Mouse (Mus musculus): ENCODE measurements around the gene St3gal6. TPM values are rescaled to one million over a fixed set of nuclear protein-coding genes. Genes with fewer than 3 reads are reported as not detected.

Gene St3gal6
- polyA plus RNA-seq, 1 experiment from 2014 or later, result 23.5 TPM

DNA sequence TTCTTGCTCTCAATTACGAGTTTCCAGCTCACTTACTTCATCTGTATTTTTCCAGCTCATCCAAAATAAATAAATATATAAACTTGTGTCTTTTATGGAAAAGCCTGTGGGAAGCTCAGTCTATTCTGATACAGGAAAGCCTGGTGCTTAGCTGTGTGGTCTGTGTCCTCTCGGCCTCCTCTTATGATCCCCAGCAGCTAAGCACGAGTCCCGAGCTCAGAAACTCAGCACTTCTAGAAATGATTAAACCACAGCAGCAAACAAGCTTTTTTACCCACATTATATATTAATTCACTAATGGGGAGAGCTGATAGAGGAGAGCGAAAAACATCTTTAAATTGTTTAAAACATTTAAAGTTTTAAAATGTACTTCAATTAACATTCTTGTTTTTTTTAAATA lies 67.6 kb downstream of the St3gal6 start:
- Histone ChIP-seq H3K4me3 (ENCODE audit: low read length) (no peak overlapping the region), H3K4me2 (ENCODE audit: low read depth, low read length) (no peak overlapping the region), H3K27me3 (replicated peaks; ENCODE audit: control insufficient read depth, insufficient read depth, low read length) (no peaks in the 10 kb centered on the region), H3K9ac (ENCODE audit: low read depth, low read length) (no peak overlapping the region), H3K27ac (ENCODE audit: low read length) (no peak overlapping the region), H3K36me3 (ENCODE audit: control insufficient read depth, insufficient read depth, low read length) (no peaks in the 10 kb centered on the region), H3K4me1 (ENCODE audit: control insufficient read depth, insufficient read depth, low read length) (no peaks in the 10 kb centered on the region), H3K9me3 (ENCODE audit: control insufficient read depth, low read length) (no peaks in the 10 kb centered on the region)
- WGBS, result 82% methylated on average over 5 of the region's 5 CpGs
- no peak for ATAC-seq

DNA sequence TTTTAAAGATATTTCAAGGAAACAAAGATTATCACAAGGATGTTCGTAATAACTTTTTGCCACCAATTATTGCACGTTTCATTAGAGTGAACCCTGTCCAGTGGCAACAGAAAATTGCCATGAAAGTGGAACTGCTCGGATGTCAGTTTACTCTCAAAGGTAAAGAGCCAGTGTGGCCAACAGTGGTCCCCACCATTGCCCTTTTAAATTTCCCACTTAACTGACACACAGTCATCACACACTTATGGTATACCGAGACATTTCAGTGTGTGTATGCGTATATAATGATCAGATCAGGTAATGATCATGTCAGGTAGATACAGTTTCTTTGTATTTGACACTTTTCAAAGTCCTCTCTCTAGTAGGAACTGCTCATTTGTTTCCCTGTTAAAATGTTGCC lies 68.9 kb downstream of the St3gal6 start:
- WGBS, result 87% methylated on average over 5 of the region's 5 CpGs
- Histone ChIP-seq H3K36me3 (ENCODE audit: control insufficient read depth, insufficient read depth, low read length) (no peaks in the 10 kb centered on the region), H3K4me2 (ENCODE audit: low read depth, low read length) (no peak overlapping the region), H3K27ac (ENCODE audit: low read length) (no peak overlapping the region), H3K27me3 (replicated peaks; ENCODE audit: control insufficient read depth, insufficient read depth, low read length) (no peaks in the 10 kb centered on the region), H3K4me1 (ENCODE audit: control insufficient read depth, insufficient read depth, low read length) (no peaks in the 10 kb centered on the region), H3K9me3 (ENCODE audit: control insufficient read depth, low read length) (no peaks in the 10 kb centered on the region), H3K4me3 (ENCODE audit: low read length) (no peak overlapping the region), H3K9ac (ENCODE audit: low read depth, low read length) (no peak overlapping the region)
- ATAC-seq, result no peak

DNA sequence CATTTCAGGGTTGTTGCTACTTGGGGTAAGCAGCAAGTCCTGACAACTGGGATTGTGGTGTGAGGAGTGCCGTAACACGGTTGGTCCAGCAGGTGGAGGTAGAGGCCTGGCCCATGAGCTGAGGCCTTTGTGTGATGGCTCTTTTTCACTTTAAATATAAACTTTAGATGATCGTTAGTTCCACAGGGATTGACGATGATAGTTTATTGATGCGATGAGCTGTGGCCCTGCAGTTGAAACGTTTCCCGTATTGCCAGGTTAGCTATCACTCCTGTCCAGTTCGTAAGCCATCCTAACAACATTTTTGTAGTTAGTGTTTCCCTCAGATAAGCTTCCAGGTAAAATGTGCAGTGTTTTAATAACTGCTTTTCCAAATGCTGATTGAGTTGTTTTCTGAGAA lies 69.4 kb downstream of the St3gal6 start:
- Histone ChIP-seq H3K36me3 (ENCODE audit: control insufficient read depth, insufficient read depth, low read length) (no peaks in the 10 kb centered on the region), H3K4me3 (ENCODE audit: low read length) (no peak overlapping the region), H3K4me2 (ENCODE audit: low read depth, low read length) (no peak overlapping the region), H3K27me3 (replicated peaks; ENCODE audit: control insufficient read depth, insufficient read depth, low read length) (no peaks in the 10 kb centered on the region), H3K4me1 (ENCODE audit: control insufficient read depth, insufficient read depth, low read length) (no peaks in the 10 kb centered on the region), H3K9me3 (ENCODE audit: control insufficient read depth, low read length) (no peaks in the 10 kb centered on the region), H3K27ac (ENCODE audit: low read length) (no peak overlapping the region), H3K9ac (ENCODE audit: low read depth, low read length) (no peak overlapping the region)
- ATAC-seq, result peak; percentile 71; the same call in 1 of the 2 replicates
- WGBS, result 53% methylated on average over 8 of the region's 8 CpGs

DNA sequence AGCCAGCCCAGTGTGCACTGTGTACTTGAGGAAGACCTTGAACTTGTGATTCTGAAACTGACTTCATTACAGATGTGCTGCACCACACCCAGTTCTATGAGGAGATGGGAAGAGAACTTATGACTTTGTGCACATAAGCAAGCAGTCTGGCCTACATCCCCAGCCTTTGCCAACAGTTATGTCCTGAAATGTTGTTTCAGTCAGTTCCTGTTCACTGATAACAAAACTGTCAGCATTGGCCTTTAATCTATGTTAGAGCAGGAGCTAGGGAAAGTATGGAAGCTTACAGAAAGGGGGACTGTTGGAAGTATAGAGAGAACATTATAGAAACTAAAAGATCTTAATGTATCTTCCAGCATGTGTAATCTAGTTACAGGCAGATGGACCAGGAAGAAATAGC lies 70.2 kb downstream of the St3gal6 start:
- no peaks in the 10 kb centered on the region for H3K9me3 ChIP-seq (ENCODE audit: control insufficient read depth, low read length)
- no peak overlapping the region for H3K9ac ChIP-seq (ENCODE audit: low read depth, low read length)
- H3K36me3 ChIP-seq (ENCODE audit: control insufficient read depth, insufficient read depth, low read length), result no peaks in the 10 kb centered on the region
- H3K27ac ChIP-seq (ENCODE audit: low read length), result no peak overlapping the region
- no peaks in the 10 kb centered on the region for H3K27me3 ChIP-seq (replicated peaks; ENCODE audit: control insufficient read depth, insufficient read depth, low read length)
- H3K4me2 ChIP-seq (ENCODE audit: low read depth, low read length), result no peak overlapping the region
- ATAC-seq, result no peak
- H3K4me3 ChIP-seq (ENCODE audit: low read length), result no peak overlapping the region
- H3K4me1 ChIP-seq (ENCODE audit: control insufficient read depth, insufficient read depth, low read length), result no peaks in the 10 kb centered on the region

DNA sequence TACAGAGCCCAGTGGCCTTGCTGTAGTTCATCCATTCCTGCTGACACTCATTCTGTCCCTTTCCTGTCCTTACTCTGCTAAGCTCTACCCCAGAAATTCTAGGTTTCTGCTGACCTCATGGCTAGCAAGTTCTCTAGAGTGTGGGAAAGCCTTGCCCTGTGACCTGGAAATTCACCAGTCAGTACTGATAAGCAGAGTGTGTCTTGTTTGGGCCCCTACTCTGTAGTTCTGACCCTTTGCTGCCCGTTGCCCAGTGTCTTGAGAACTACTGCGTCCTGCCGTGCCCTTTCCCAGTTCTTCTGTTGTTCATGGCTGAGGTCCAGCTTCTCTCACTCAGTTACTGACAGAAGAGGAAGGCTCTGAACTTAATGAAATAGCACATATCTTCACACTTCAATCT lies 70.9 kb downstream of the St3gal6 start:
- H3K27ac ChIP-seq (ENCODE audit: low read length), result no peak overlapping the region
- H3K4me1 ChIP-seq (ENCODE audit: control insufficient read depth, insufficient read depth, low read length), result no peaks in the 10 kb centered on the region
- no peak overlapping the region for H3K4me2 ChIP-seq (ENCODE audit: low read depth, low read length)
- H3K36me3 ChIP-seq (ENCODE audit: control insufficient read depth, insufficient read depth, low read length), result no peaks in the 10 kb centered on the region
- no peaks in the 10 kb centered on the region for H3K9me3 ChIP-seq (ENCODE audit: control insufficient read depth, low read length)
- no peaks in the 10 kb centered on the region for H3K27me3 ChIP-seq (replicated peaks; ENCODE audit: control insufficient read depth, insufficient read depth, low read length)
- no peak for ATAC-seq
- 73% methylated on average over 3 of the region's 3 CpGs for WGBS
- no peak overlapping the region for H3K4me3 ChIP-seq (ENCODE audit: low read length)
- no peak overlapping the region for H3K9ac ChIP-seq (ENCODE audit: low read depth, low read length)

DNA sequence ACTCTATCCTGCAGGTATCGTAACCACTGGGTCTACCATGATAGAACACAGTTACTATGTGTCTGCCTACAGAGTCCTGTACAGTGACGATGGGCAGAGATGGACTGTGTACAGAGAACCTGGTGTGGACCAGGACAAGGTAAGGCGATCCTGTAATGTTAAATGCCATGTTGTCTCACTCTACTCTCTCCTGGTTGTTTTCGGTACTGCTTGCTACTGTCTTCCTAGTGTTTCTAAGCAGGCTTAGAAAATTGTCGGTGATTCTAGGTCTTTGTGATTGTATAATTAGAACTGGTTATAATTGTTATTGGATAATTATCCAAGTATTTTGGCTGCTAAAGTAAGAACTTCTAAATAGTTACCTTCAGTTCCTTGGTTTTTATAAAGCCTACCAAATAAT lies 72.4 kb downstream of the St3gal6 start:
- no peaks in the 10 kb centered on the region for H3K4me1 ChIP-seq (ENCODE audit: control insufficient read depth, insufficient read depth, low read length)
- H3K4me2 ChIP-seq (ENCODE audit: low read depth, low read length), result no peak overlapping the region
- H3K27ac ChIP-seq (ENCODE audit: low read length), result no peak overlapping the region
- H3K27me3 ChIP-seq (replicated peaks; ENCODE audit: control insufficient read depth, insufficient read depth, low read length), result no peaks in the 10 kb centered on the region
- no peaks in the 10 kb centered on the region for H3K9me3 ChIP-seq (ENCODE audit: control insufficient read depth, low read length)
- whole genome bisulfite sequencing, result 96% methylated on average over 5 of the region's 5 CpGs
- no peak for ATAC-seq
- no peak overlapping the region for H3K4me3 ChIP-seq (ENCODE audit: low read length)
- H3K36me3 ChIP-seq (ENCODE audit: control insufficient read depth, insufficient read depth, low read length), result no peaks in the 10 kb centered on the region
- no peak overlapping the region for H3K9ac ChIP-seq (ENCODE audit: low read depth, low read length)

DNA sequence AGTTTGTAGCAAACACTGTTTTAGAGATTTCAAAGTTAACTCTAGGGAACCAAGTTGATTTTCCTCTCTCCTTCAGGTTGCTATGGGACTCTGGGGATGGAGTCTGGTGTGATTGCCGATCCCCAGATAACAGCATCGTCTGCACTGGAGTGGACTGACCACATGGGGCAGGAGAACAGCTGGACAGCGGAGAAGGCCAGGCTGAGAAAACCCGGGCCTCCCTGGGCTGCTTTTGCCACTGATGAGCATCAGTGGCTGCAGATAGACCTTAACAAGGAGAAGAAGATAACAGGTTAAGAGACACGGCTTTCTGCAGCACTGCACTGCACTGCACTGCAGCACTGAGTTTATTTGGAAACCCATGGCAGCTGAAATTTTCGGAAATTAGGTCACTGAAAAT lies 73.4 kb downstream of the St3gal6 start:
- Histone ChIP-seq H3K27ac (ENCODE audit: low read length) (no peak overlapping the region), H3K9me3 (ENCODE audit: control insufficient read depth, low read length) (no peaks in the 10 kb centered on the region), H3K4me3 (ENCODE audit: low read length) (no peak overlapping the region), H3K9ac (ENCODE audit: low read depth, low read length) (no peak overlapping the region), H3K36me3 (ENCODE audit: control insufficient read depth, insufficient read depth, low read length) (no peaks in the 10 kb centered on the region), H3K4me1 (ENCODE audit: control insufficient read depth, insufficient read depth, low read length) (no peaks in the 10 kb centered on the region), H3K4me2 (ENCODE audit: low read depth, low read length) (no peak overlapping the region), H3K27me3 (replicated peaks; ENCODE audit: control insufficient read depth, insufficient read depth, low read length) (no peaks in the 10 kb centered on the region)
- 74% methylated on average over 6 of the region's 6 CpGs for WGBS
- no peak for ATAC-seq

DNA sequence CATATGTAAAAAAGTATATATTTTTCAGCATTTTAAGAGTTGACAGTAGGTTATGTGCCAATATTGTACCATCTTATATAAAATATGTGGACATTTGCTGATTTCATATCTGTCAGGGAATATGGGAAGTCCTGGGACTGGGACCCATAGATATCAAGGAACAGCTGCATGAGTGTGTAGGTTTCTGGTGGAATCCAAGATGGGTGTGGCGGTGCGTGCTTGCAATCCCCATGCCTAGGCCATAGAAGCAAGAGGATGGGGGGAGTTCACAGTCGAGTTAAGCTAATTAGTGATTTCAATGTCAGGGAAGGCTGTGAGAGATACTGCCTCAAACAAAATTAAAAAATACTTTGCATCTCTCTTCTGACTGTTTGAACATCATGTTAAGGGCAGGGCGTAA lies 75.0 kb downstream of the St3gal6 start:
- ATAC-seq, result no peak
- Histone ChIP-seq H3K4me1 (ENCODE audit: control insufficient read depth, insufficient read depth, low read length) (no peaks in the 10 kb centered on the region), H3K36me3 (ENCODE audit: control insufficient read depth, insufficient read depth, low read length) (no peaks in the 10 kb centered on the region), H3K4me3 (ENCODE audit: low read length) (no peak overlapping the region), H3K9me3 (ENCODE audit: control insufficient read depth, low read length) (no peaks in the 10 kb centered on the region), H3K27ac (ENCODE audit: low read length) (no peak overlapping the region), H3K27me3 (replicated peaks; ENCODE audit: control insufficient read depth, insufficient read depth, low read length) (no peaks in the 10 kb centered on the region), H3K4me2 (ENCODE audit: low read depth, low read length) (no peak overlapping the region), H3K9ac (ENCODE audit: low read depth, low read length) (no peak overlapping the region)
- WGBS, result 85% methylated on average over 4 of the region's 4 CpGs

DNA sequence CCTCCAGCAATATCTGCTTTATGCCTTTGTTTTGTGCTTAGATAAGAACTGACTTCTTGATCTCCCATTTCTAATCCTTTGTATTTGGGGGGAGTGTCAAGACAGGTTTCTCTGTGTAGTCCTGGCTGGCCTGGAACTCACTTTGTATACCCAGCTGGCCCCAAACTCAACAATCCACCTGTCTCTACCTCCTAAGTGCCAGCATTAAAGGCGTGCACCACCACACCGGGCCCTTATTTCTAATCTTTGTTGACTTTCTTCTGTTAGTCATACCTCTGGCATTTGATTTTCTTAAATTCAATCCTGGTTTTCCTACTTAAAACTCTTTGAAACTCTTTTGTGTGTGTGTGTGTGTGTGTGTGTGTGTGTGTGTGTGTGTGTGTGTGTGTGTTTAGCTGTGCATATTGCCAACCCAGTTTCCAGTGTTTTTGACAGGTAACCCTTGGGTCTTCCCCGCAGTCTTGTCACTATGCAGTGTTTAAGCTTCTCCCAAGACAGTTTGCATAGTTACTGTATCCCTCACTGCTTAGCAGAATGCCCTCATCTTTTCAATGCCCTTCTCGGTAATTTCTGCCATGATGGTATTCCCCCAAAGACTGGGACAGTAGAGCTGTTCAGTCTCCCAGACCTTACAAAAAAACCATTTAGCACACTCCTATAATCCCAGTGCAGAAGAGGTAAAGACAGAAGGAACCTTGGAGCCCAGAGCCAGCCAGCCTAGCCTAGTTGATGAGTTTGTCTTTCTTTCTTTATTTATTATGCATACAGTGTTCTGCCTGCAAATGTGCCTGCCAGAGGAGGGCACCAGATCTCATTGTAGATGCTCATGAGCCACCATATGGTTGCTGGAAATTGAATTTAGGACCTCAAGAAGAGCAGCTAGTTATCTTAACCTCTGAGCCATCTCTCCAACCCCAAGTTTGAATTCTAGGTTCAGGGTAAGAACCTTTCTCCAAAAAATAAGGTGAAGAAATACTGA lies 77.5 kb downstream of the St3gal6 start:
- Histone ChIP-seq H3K36me3 (ENCODE audit: control insufficient read depth, insufficient read depth, low read length) (no peaks in the 10 kb centered on the region), H3K4me3 (ENCODE audit: low read length) (no peak overlapping the region), H3K27ac (ENCODE audit: low read length) (no peak overlapping the region), H3K9me3 (ENCODE audit: control insufficient read depth, low read length) (no peaks in the 10 kb centered on the region), H3K4me2 (ENCODE audit: low read depth, low read length) (no peak overlapping the region), H3K27me3 (replicated peaks; ENCODE audit: control insufficient read depth, insufficient read depth, low read length) (no peaks in the 10 kb centered on the region), H3K9ac (ENCODE audit: low read depth, low read length) (no peak overlapping the region), H3K4me1 (ENCODE audit: control insufficient read depth, insufficient read depth, low read length) (no peaks in the 10 kb centered on the region)
- no peak for ATAC-seq
- WGBS, result 89% methylated on average over 4 of the region's 4 CpGs

DNA sequence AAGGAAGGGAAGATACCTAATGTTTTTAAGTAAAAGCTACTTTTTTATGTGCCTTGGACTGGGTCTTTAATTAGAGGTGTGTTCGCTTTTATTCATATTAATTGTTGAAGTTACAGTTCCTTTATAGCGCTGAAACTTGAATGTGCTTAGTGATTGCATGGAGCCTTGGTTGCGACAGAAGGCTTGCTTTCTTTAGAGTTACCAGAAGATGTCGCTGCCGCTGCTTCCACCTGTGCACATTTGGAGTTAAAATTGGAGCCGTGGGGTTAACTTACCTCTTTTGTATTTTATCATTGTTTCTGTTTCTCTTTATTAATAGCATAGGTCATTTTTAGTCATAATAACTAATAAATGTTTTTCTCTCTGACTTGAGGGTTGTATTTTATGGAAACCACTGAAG lies 79.3 kb downstream of the St3gal6 start:
- no peak for ATAC-seq
- H3K27me3 ChIP-seq (replicated peaks; ENCODE audit: control insufficient read depth, insufficient read depth, low read length), result no peaks in the 10 kb centered on the region
- H3K9me3 ChIP-seq (ENCODE audit: control insufficient read depth, low read length), result no peaks in the 10 kb centered on the region
- no peak overlapping the region for H3K4me2 ChIP-seq (ENCODE audit: low read depth, low read length)
- H3K4me1 ChIP-seq (ENCODE audit: control insufficient read depth, insufficient read depth, low read length), result no peaks in the 10 kb centered on the region
- no peak overlapping the region for H3K9ac ChIP-seq (ENCODE audit: low read depth, low read length)
- H3K4me3 ChIP-seq (ENCODE audit: low read length), result no peak overlapping the region
- H3K27ac ChIP-seq (ENCODE audit: low read length), result no peak overlapping the region
- 71% methylated on average over 6 of the region's 6 CpGs for WGBS
- no peaks in the 10 kb centered on the region for H3K36me3 ChIP-seq (ENCODE audit: control insufficient read depth, insufficient read depth, low read length)

Data from intestine, embryonic 16.5 days (tissue).